Mouse (Mus musculus) cerebellum, adult 8-10 months (tissue): ENCODE results near the gene Lingo4.

Experiments used
- DNase-seq: peaks from one replicate; pipeline ENCODE4 v3.0.0; 2022

The Lingo4 gene

DNA sequence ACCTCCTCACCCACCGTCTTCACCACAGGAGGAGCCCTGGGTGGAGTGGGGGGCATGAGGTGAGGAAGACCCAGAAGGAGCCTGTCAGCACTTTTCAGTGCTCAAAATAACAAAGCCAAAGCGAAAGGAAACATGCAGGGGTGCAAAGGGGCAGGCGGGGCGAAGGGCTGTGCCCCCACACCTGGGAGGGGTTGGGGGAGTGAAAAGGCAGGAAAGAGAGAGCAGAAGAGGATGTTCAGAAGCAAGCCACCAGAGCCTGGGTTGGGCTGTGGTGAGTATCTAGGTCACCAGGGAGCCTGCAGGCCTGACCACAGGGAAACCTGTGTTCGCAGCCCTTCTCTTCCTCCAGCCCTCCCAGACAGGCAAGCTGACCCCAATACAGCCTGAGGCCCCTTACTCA lies 10.3 kb upstream of the Lingo4 start:
- no peak for DNase-seq

DNA sequence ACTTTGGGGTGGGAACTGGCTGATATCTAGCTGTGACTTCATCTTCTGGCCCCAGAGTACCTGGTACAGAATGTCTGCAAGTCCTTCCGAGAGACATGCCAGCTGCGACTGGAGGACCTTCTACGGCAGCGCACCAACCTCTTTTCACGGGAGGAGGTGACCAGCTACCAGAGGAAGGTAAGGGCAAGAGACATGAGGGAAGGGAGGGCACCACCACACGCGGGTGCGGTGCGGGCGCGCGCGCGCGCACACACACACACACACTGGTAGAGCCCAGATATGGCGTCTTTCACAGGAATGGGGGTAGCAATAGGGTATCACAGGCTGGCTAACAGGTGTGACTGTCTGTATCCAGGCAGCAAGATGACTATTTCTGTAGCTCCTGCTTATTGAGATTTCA lies 8.9 kb upstream of the Lingo4 start:
- no peak for DNase-seq

DNA sequence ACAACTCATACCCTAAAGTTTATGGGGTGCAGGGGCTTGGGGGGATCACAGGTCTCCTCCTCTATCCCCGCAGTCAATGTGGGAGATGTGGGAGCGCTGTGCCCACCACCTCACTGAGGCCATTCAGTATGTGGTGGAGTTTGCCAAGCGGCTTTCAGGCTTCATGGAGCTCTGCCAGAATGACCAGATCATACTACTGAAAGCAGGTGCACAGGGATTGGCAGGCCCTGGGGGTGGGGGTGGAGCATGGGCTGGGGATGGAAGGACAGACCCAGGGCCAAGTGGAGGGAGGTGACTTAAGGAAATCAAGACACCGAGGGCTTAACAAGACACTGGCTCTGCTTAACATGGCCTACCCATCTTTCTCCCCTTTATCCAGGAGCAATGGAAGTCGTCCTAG lies 7.3 kb upstream of the Lingo4 start:
- DNase-seq: no peak

DNA sequence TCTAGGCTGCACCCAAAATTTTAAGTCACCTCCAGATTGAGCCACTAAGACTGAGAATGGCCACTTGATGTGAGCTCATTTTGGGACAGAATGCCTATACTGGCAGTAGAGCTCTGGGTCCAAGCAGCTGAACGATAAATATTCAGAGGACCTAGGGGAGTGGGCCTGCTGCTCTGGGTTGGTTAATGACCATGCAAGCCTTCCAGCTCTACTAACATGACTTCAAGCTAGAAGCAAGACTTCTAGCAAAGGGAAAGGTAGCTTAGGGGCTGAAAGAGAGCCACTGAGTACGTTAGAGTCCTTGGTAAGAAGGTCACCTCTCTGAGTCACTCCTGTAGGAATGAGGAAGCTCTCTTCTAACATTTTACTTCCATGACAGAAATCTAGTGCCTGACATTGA lies 6.2 kb upstream of the Lingo4 start:
- DNase-seq: no peak

DNA sequence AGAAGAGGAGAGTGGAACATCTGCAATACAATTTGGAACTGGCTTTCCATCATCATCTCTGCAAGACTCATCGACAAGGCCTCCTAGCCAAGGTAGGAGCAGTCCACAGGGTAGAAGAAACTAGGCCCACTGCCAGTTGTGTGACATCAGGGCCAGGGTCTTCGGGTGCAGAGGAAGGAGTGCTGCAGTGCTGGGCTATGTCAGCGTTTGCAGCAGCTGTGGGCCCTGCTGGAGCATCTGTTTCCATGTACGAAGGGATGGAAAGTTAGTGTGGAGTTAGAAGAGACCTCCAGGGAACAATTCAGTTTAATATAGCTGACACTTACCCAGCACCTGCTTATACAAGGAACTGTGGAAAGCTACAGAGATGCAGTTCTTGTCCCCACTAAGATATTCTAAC lies 5.3 kb upstream of the Lingo4 start:
- DNase-seq: no peak

DNA sequence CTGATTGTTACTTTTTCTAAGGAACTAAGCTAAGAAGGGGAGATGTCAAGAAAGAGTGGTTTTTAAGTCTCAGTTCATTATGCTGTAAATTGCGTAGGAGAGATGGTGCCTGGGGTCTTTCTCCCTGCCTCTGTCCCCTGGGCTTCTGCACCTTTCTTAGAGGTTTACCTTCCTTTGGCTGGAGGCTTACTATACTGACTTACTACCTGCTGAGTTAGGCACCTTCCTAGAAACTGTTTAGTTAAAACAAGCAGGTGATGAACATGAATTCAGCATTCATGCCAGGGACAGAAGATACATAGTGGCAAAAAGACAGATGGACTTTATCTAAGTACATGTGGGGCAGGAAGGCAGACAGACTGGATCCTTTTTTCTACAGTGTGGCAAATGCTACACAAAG lies 2.0 kb upstream of the Lingo4 start:
- DNase-seq: no peak

DNA sequence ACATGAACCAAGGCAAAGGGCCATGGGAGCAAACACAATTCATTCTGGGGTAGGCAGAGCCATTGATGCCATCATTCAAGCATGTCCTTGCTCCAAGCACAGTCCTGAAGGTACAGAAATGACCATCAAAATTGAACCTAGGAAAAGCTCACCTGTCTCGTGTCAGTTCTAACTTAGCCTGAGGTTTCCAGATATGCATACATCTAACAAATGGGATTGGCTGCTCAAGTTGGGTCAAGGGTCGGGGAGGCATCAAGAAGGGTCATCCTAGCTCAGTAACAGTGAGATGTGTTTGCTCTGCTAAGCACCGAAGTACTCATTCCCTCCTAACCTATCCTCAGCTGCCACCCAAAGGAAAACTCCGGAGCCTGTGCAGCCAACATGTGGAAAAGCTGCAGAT lies 1.5 kb upstream of the Lingo4 start:
- no peak for DNase-seq

DNA sequence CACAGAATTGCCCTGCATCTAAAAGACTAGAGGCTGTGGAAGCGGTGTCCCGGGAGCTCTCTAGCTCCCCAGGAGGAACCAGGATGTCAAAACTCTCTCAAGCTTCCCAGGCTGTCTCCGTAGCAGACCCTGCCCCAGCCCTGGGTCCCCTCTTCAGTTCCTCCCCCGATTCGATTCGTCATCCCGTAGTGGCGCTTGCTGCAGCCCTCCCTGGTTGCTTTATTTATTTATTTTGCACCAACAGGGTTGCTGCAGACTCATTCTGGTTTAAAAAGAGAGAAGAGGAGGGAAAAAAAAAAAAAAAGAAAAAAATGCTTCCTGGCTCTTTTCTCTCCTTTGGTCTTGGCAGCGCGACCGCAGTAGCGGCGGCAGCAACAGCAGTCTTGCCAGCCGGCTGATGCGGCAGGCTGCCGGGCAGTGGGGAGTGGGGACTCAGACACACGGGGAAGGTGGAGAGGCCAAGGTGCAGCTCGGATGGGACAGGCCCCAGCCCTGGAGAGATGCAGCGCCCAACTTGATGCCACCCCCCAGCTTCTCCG lies 695 bp downstream of the Lingo4 start:
- DNase-seq: peak; percentile 30

DNA sequence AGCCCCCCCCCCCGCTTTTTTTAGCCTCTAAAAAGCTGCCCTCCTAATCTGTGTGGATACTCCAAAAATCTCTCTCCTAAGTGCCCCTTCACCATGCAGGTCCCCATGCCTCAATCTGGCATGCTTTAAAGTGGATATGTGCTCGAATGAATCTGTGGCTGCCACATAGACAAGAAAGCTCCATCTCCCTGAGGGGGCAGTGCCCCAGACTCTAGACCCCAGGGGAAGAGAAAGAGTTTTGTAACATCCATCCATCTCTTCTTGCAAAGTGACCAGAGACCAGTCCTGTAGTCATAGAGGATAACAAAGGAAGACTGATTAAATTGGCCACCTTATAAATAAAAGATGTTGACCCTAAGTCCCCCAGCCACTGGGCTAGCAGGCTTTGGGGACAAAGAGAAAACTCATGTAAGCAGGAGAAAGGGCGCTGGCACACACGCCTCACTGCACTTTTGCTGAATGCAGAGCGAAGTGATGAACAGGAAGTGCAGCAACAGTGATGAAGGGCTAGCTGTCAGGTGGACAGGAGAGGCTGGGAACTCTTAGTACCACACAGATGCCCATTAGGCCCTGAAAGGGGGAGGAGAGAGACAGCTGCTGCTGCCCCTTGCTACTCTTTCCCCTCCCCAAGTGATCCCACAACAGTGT lies 1.5 kb downstream of the Lingo4 start:
- no peak for DNase-seq

DNA sequence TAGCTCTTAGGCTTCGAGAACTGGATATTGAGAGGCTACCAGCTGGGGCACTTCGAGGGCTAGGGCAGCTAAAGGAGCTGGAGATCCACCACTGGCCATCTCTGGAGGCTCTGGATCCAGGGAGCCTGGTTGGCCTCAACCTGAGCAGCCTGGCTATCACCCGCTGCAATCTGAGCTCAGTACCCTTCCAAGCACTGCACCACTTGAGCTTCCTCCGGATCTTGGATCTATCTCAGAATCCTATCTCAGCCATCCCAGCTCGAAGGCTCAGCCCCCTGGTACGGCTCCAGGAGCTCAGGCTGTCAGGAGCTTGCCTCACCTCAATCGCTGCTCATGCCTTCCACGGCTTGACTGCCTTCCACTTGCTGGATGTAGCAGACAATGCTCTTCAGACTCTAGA lies 4.1 kb downstream of the Lingo4 start:
- no peak for DNase-seq

DNA sequence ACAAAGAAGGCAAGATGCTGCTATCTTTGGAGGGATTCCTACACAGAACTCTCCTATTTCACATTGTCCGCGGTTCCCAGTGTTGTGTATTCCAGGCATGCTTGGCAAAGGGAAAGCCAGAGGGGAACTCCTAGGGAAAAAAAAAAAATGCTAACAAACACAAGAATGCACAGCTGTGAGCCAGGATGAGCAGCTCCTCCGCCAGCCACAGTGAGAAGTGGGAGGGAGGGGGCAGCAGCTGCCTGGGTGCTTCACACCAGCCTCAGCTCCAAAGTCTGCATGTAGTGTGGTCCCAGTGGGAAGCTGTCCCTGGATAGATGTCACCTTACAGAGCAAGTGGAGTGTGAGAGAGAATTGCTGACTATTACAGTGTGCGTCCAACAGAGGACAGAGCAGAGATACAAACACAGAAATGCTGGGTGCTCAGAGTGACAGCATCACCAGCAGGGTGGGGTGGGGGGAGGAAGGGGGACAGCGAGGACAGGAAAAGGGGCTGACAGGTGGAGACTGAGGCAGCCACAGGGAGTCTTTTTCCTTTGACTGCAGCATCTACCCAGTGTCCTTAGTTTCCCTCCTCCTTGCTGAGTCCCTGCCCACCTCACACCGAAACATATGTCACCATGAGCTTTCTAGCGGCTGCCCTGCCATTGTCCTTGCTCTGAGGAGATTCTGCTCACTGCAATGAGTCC lies 6.2 kb downstream of the Lingo4 start:
- no peak for DNase-seq

DNA sequence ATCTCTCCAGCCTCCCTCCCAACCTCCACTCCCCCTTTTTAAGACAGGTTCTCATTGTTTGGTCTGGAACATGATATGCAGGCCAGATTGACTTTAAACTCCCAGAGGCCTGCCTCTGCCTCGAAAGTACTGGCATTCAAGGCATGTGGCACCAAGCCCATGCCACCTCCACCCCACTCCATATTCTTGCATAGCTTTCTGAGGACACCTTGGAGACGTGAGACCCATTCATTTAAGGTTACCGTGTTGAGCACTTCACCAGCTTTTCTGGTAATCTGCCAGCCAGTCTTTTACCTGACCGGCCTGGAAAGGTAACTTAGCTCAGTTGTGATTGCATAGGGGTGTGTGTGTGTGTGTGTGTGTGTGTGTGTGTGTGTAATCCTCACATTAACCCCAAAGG lies 7.2 kb downstream of the Lingo4 start:
- no peak for DNase-seq

DNA sequence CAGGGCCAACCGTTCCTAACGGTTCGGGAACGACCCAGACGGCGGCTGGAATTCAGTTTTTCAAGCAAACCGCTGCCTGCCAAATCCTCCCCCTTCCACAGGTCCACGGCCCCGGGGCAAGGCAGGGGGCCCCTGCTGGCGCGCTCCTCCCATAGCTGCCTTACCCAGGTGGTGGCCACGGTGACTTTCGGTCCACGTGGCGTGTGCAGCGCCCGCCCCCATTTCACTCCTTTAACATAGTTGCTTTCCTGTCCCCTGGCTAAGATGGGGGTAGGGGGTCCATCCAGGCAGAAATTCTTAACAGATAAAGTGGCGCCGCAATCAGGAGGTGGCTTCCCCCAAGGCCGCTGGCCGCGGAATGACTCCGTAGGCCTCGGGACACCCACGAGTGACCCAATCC lies 14.2 kb downstream of the Lingo4 start:
- no peak for DNase-seq

DNA sequence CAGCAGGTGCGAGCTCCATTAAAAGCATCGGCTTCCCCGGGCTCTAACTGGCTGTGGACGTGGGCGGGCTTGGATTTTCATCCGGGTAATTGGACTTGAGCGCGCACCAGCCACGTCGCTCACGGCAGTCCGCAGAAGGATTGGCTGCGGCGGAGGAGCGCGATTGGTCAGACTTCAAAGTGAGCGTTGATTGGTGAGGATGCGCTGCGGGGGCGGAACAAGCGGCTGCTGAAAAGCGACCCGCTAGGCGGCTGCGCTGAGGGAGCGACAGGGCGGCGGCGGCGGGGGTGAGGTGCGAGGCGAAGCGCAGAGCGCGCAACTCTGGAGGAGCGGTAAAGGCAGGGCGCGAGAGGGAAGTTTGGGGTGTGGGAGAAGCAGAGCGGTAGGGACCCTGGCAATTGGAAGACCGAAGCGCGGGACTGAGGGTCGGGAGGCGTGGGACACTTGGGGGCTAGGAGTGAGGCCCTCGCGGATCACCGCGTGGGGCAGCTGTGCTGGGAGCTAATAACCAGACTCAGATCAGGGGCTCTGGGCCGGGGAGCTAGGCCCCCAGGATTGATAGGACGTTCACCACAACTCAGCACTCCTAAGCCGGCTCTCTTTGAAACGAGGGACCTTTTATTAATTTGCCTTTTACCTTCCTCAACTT lies 14.8 kb downstream of the Lingo4 start, which contains the start of gene Tdrkh:
Tdrkh (plus strand) TSS at position 243 of the 649 bp plus-strand sequence.
- peak; percentile 96 for DNase-seq

DNA sequence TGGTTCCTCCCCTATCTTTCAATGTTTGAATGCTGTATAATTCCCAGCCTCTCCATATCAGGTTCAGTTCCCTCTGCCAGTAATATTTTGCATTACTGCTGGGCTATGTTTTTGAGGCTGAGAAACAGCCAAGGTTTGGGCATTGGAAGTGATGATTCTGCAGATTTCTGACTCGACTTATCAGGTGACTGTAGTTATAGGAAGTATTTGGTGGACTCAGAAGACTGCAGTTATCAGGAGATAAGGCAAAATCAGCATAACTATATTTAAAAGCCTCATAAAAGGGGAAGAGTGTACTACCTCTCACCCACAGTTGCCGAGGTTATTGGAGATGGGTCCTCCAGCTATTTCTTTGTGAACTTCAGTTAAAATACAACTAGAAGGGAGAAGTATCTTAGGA lies 32.7 kb downstream of the Lingo4 start:
- DNase-seq: no peak

DNA sequence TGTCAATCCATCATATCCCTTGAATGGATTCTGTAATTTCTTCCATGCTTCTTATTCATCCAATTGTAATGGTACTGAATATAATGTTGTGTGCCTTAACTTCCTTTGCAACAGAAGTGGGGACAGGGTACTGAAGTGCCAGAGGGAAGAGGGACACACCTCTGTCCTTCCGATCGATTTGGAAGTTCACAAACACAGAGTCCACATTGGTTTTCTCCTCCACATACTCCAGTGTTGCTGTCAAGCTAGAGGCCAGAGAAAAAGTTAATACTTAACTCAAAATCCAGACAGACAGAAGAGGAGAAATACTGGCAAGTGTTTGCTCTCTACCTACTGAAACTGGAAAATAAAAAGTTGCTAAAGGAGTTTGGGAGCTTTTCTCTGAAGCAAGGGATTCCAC lies 36.0 kb downstream of the Lingo4 start:
- no peak for DNase-seq

DNA sequence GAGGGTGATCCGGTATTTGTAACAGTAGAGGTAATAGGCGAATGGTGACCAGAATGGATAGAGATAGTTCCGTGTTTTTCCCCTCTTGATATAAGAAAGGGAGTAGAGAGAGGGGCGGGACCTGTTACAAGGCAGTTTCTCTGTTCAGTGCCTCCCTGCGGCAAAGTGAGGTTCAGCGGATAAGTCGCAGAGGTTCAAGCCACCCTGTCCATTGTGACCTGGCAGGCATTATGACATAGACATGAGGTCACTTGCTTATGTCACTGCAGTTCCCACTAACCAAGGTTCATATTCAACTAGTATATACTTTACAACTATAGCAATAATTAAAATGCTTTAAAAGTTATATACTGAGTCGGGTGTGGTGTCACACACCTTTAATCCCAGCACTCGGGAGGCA lies 38.1 kb downstream of the Lingo4 start:
- DNase-seq: no peak

DNA sequence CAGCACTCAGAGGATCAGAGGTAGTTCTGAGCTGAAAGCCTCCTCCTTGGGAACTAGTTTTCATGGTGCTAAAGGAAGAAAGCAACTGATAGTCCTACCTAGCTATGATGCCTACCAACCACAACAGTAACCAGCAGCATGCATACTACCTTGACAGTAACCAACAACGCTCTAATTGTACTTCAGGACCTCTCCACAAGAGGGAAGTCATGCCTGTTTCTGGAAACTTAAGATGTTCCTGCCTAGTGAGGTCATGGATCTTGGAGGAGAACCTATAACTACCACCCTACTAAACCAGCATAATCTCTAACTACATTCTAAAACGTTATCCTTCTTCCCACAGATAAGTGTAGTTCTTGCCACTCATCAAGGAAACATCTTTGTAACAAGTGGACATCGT lies 42.9 kb downstream of the Lingo4 start:
- no peak for DNase-seq

DNA sequence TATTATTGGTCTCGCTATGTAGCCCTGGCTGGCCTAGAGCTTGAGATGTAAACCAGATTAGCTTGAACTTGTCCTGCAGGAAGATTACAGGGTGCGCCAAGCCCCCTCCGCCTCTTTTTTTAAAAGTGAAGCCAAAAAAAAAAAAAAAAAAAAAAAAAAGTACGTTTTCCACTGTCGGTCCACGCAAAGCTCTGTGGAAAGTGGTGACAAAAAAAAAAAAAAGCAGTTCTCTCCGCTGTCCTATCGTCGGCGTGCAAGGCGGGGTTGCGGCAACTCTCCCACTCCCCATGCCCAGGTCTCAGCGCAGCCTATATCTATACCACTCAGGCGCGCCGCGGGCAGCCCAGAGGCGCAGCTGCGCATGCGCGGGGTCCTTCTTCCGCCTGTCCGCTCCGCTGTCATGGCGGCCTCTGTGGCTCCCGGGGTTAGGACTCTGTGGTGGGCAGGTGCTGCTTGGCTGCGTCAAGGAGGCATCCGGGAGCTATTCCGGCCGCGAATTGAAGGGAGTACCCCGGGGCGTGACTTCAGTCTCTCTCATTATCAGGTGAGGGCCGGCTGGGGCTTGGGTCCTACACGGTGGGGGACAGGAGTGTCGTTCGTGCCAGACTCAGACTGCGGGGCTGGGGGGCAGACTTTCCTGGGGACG lies 44.8 kb downstream of the Lingo4 start, which contains the start of gene Mrpl9:
Mrpl9 (plus strand) TSS at position 368 of the 646 bp plus-strand sequence.
- peak; percentile 94 for DNase-seq

DNA sequence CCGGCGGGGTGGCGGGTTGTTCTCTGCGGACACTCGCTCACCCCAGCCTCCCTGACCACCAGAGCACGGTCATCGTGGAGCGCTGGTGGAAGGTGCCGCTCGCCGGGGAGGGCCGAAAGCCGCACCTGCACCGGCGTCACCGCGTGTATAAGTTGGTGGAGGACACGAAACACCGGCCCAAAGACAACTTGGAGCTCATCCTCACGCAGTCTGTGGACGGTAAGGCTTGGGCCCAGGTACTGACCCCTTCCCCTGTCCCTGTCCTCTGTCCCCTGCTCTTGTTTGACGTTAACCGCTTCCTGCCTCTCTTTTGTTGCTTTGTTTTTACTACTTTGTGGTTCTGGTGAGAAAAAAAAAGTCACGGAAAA lies 45.3 kb downstream of the Lingo4 start, which contains the start of gene Oaz3:
Oaz3 (minus strand) TSS at position 319 of the 368 bp plus-strand sequence.
- no peak for DNase-seq

DNA sequence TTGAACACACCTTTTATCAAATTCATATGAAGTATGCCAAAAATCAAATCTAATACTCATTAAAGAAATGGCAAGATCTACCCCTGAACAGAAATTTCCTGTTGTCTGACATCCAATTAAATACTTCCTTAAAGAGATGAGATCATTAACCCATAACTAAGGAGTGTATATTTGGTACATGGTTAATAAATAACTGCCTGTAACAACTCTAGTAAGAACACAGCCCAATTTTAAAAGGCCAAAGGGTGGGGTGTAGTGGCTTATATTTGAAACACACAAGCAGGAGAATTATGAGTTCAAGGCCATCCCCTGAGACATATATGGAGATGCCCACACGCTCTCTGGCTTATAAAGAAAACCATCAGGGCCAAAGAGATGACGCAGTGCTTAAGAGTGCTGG lies 51.1 kb downstream of the Lingo4 start:
- DNase-seq: no peak
